Mouse (Mus musculus): Measurements from ENCODE around the gene Ahrr. TPM values are rescaled to one million over a fixed set of nuclear protein-coding genes. Genes with fewer than 3 reads are reported as not detected.
A peak's percentile ranks its signal among the peaks of the same experiment; 100 is the strongest.

Gene Ahrr
- polyA plus RNA-seq, 1 experiment from 2014 or later: 1.1 TPM

GRCm38 (mm10) chr13:74282299-74282698 is 9.8 kb downstream of the Ahrr start:
- H3K4me1 ChIP-seq (ENCODE audit: control insufficient read depth in 2 of 2, insufficient read depth in 2 of 2, low read length in 2 of 2): no peaks in the 10 kb centered on the region
- H3K27me3 ChIP-seq (ENCODE audit: control insufficient read depth, insufficient read depth, low read length): no peaks in the 10 kb centered on the region
- H3K36me3 ChIP-seq (ENCODE audit: control insufficient read depth, insufficient read depth, low read length): no peaks in the 10 kb centered on the region
- H3K9me3 ChIP-seq (ENCODE audit: control insufficient read depth, low read length): no peaks in the 10 kb centered on the region
- H3K9ac ChIP-seq (ENCODE audit: low read length): no peak overlapping the region
- no peak overlapping the region for H3K4me2 ChIP-seq (ENCODE audit: low read length)
- ATAC-seq (ENCODE audit: insufficient number of reproducible peaks, insufficient read depth, low FRiP score, low read depth): no peak
- no peak overlapping the region for H3K27ac ChIP-seq (replicated peaks in 1 of 2; ENCODE audit: control insufficient read depth in 1 of 2, insufficient read depth in 1 of 2, low read depth in 2 of 2, low read length in 2 of 2)
- WGBS: 83% methylated on average over 1 of the region's 2 CpGs
- no peak overlapping the region for H3K4me3 ChIP-seq (ENCODE audit: control insufficient read depth in 1 of 2, insufficient read depth in 1 of 2, low read depth in 1 of 2, low read length in 2 of 2)

- Histone ChIP-seq H3K27ac (replicated peaks in 1 of 2; ENCODE audit: control insufficient read depth in 1 of 2, insufficient read depth in 1 of 2, low read depth in 2 of 2, low read length in 2 of 2) (no peak overlapping the region), H3K4me1 (ENCODE audit: control insufficient read depth in 2 of 2, insufficient read depth in 2 of 2, low read length in 2 of 2) (no peaks in the 10 kb centered on the region), H3K36me3 (ENCODE audit: control insufficient read depth, insufficient read depth, low read length) (no peaks in the 10 kb centered on the region), H3K4me2 (ENCODE audit: low read length) (no peak overlapping the region), H3K4me3 (ENCODE audit: control insufficient read depth in 1 of 2, insufficient read depth in 1 of 2, low read depth in 1 of 2, low read length in 2 of 2) (no peak overlapping the region), H3K9me3 (ENCODE audit: control insufficient read depth, low read length) (no peaks in the 10 kb centered on the region), H3K9ac (ENCODE audit: low read length) (no peak overlapping the region), H3K27me3 (ENCODE audit: control insufficient read depth, insufficient read depth, low read length) (no peaks in the 10 kb centered on the region)
- WGBS: 44% methylated on average over 4 of the region's 4 CpGs
- no peak for ATAC-seq (ENCODE audit: insufficient number of reproducible peaks, insufficient read depth, low FRiP score, low read depth)
Measured at GRCm38 (mm10) chr13:74275726-74276125, 16.4 kb downstream of the Ahrr start.

- H3K4me1 ChIP-seq (ENCODE audit: control insufficient read depth in 2 of 2, insufficient read depth in 2 of 2, low read length in 2 of 2): peaks cover 5 to 7% of the 10 kb centered on the region in 2 experiments; a peak in 3 of 4 replicates
- peak; percentile 61; the same call in 1 of the 2 replicates for ATAC-seq (ENCODE audit: insufficient number of reproducible peaks, insufficient read depth, low FRiP score, low read depth)
- H3K27ac ChIP-seq (replicated peaks in 1 of 2; ENCODE audit: control insufficient read depth in 1 of 2, insufficient read depth in 1 of 2, low read depth in 2 of 2, low read length in 2 of 2): peak overlapping the region in 1 of 2 experiments; percentile 3; a peak in 1 of 4 replicates
- peak overlapping the region; percentile 79 for H3K9ac ChIP-seq (ENCODE audit: low read length)
- H3K27me3 ChIP-seq (ENCODE audit: control insufficient read depth, insufficient read depth, low read length): no peaks in the 10 kb centered on the region
- peak overlapping the region; percentile 56 to 66 for H3K4me3 ChIP-seq (ENCODE audit: control insufficient read depth in 1 of 2, insufficient read depth in 1 of 2, low read depth in 1 of 2, low read length in 2 of 2)
- H3K9me3 ChIP-seq (ENCODE audit: control insufficient read depth, low read length): no peaks in the 10 kb centered on the region
- WGBS: 3% methylated on average over 10 of the region's 10 CpGs
- peak overlapping the region; percentile 97 for H3K4me2 ChIP-seq (ENCODE audit: low read length)
- H3K36me3 ChIP-seq (ENCODE audit: control insufficient read depth, insufficient read depth, low read length): no peaks in the 10 kb centered on the region
Measured at GRCm38 (mm10) chr13:74260231-74260992, 31.7 kb downstream of the Ahrr start.

- Histone ChIP-seq H3K36me3 (ENCODE audit: control insufficient read depth, insufficient read depth, low read length) (no peaks in the 10 kb centered on the region), H3K9ac (ENCODE audit: low read length) (peak overlapping the region; percentile 79), H3K27ac (replicated peaks in 1 of 2; ENCODE audit: control insufficient read depth in 1 of 2, insufficient read depth in 1 of 2, low read depth in 2 of 2, low read length in 2 of 2) (0 out of 4 replicates have a peak overlapping the region, but pooled peaks of 1 of the 2 experiments have one; percentile 3), H3K4me1 (ENCODE audit: control insufficient read depth in 2 of 2, insufficient read depth in 2 of 2, low read length in 2 of 2) (peaks cover 5 to 7% of the 10 kb centered on the region in 2 experiments; a peak in 3 of 4 replicates), H3K9me3 (ENCODE audit: control insufficient read depth, low read length) (no peaks in the 10 kb centered on the region), H3K4me3 (ENCODE audit: control insufficient read depth in 1 of 2, insufficient read depth in 1 of 2, low read depth in 1 of 2, low read length in 2 of 2) (peak overlapping the region; percentile 56 to 66), H3K27me3 (ENCODE audit: control insufficient read depth, insufficient read depth, low read length) (no peaks in the 10 kb centered on the region), H3K4me2 (ENCODE audit: low read length) (peak overlapping the region; percentile 97)
- 4% methylated on average over 35 of the region's 35 CpGs for WGBS
- peak; percentile 64 for ATAC-seq (ENCODE audit: insufficient number of reproducible peaks, insufficient read depth, low FRiP score, low read depth)
Measured at GRCm38 (mm10) chr13:74259460-74260230, 32.5 kb downstream of the Ahrr start.

- no peaks in the 10 kb centered on the region for H3K9me3 ChIP-seq (ENCODE audit: control insufficient read depth, low read length)
- peaks cover 8 to 15% of the 10 kb centered on the region in 2 experiments for H3K4me1 ChIP-seq (ENCODE audit: control insufficient read depth in 2 of 2, insufficient read depth in 2 of 2, low read length in 2 of 2)
- H3K4me2 ChIP-seq (ENCODE audit: low read length): no peak overlapping the region
- H3K36me3 ChIP-seq (ENCODE audit: control insufficient read depth, insufficient read depth, low read length): no peaks in the 10 kb centered on the region
- H3K27me3 ChIP-seq (ENCODE audit: control insufficient read depth, insufficient read depth, low read length): no peaks in the 10 kb centered on the region
- ATAC-seq (ENCODE audit: insufficient number of reproducible peaks, insufficient read depth, low FRiP score, low read depth): no peak
- no peak overlapping the region for H3K4me3 ChIP-seq (ENCODE audit: control insufficient read depth in 1 of 2, insufficient read depth in 1 of 2, low read depth in 1 of 2, low read length in 2 of 2)
- H3K27ac ChIP-seq (replicated peaks in 1 of 2; ENCODE audit: control insufficient read depth in 1 of 2, insufficient read depth in 1 of 2, low read depth in 2 of 2, low read length in 2 of 2): no peak overlapping the region
- no peak overlapping the region for H3K9ac ChIP-seq (ENCODE audit: low read length)
Measured at GRCm38 (mm10) chr13:74246494-74246893, 45.6 kb downstream of the Ahrr start.

GRCm38 (mm10) chr13:74245899-74246231 is 46.3 kb downstream of the Ahrr start:
- H3K9ac ChIP-seq (ENCODE audit: low read length): peak overlapping the region; percentile 35; the same call in 1 of the 2 replicates
- H3K4me1 ChIP-seq (ENCODE audit: control insufficient read depth in 2 of 2, insufficient read depth in 2 of 2, low read length in 2 of 2): peaks cover 8 to 15% of the 10 kb centered on the region in 2 experiments
- no peaks in the 10 kb centered on the region for H3K9me3 ChIP-seq (ENCODE audit: control insufficient read depth, low read length)
- peak overlapping the region; percentile 56 to 57; a peak in 3 of 4 replicates for H3K27ac ChIP-seq (replicated peaks in 1 of 2; ENCODE audit: control insufficient read depth in 1 of 2, insufficient read depth in 1 of 2, low read depth in 2 of 2, low read length in 2 of 2)
- H3K36me3 ChIP-seq (ENCODE audit: control insufficient read depth, insufficient read depth, low read length): no peaks in the 10 kb centered on the region
- peak overlapping the region; percentile 55 for H3K4me2 ChIP-seq (ENCODE audit: low read length)
- 0 out of 2 replicates have a peak, but pooled peaks have one; percentile 31 for ATAC-seq (ENCODE audit: insufficient number of reproducible peaks, insufficient read depth, low FRiP score, low read depth)
- H3K27me3 ChIP-seq (ENCODE audit: control insufficient read depth, insufficient read depth, low read length): no peaks in the 10 kb centered on the region
- 0 out of 4 replicates have a peak overlapping the region, but pooled peaks of 1 of the 2 experiments have one; percentile 10 for H3K4me3 ChIP-seq (ENCODE audit: control insufficient read depth in 1 of 2, insufficient read depth in 1 of 2, low read depth in 1 of 2, low read length in 2 of 2)
- 50% methylated on average over 4 of the region's 4 CpGs for WGBS

GRCm38 (mm10) chr13:74245214-74245898 is 46.8 kb downstream of the Ahrr start:
- Histone ChIP-seq H3K4me1 (ENCODE audit: control insufficient read depth in 2 of 2, insufficient read depth in 2 of 2, low read length in 2 of 2) (peaks cover 8 to 15% of the 10 kb centered on the region in 2 experiments), H3K4me2 (ENCODE audit: low read length) (peak overlapping the region; percentile 55), H3K9ac (ENCODE audit: low read length) (peak overlapping the region; percentile 35; the same call in 1 of the 2 replicates), H3K9me3 (ENCODE audit: control insufficient read depth, low read length) (no peaks in the 10 kb centered on the region), H3K27me3 (ENCODE audit: control insufficient read depth, insufficient read depth, low read length) (no peaks in the 10 kb centered on the region), H3K4me3 (ENCODE audit: control insufficient read depth in 1 of 2, insufficient read depth in 1 of 2, low read depth in 1 of 2, low read length in 2 of 2) (peak overlapping the region in 1 of 2 experiments; percentile 10; a peak in 1 of 4 replicates), H3K36me3 (ENCODE audit: control insufficient read depth, insufficient read depth, low read length) (no peaks in the 10 kb centered on the region), H3K27ac (replicated peaks in 1 of 2; ENCODE audit: control insufficient read depth in 1 of 2, insufficient read depth in 1 of 2, low read depth in 2 of 2, low read length in 2 of 2) (peak overlapping the region; percentile 56 to 57; a peak in 3 of 4 replicates)
- ATAC-seq (ENCODE audit: insufficient number of reproducible peaks, insufficient read depth, low FRiP score, low read depth): peak; percentile 88
- WGBS: 20% methylated on average over 17 of the region's 17 CpGs
